Mouse (Mus musculus) olfactory bulb, adult 2 months (tissue): ENCODE data around the gene Slc25a21. TPM values are rescaled to one million over a fixed set of nuclear protein-coding genes. Genes with fewer than 3 reads are reported as not detected.

ENCODE experiments used
- H3K27ac ChIP-seq: fragments of 200-500 bp; 2 replicates; pipeline ENCODE4 v1.5.1; 2012; ENCODE audit warnings: low read depth, low read length; ENCODE audit not compliant: insufficient read depth
- H3K4me1 ChIP-seq: fragments of 200-500 bp; 2 replicates; pipeline ENCODE4 v1.6.1; 2012; ENCODE audit warnings: low read length; ENCODE audit not compliant: control insufficient read depth, insufficient read depth
- H3K4me3 ChIP-seq: fragments of 200-500 bp; 2 replicates; pipeline ENCODE4 v1.5.1; 2012; ENCODE audit warnings: mild to moderate bottlenecking, low read depth, low read length, moderate library complexity; ENCODE audit not compliant: insufficient read depth
- CTCF ChIP-seq: fragments of 200-500 bp; IDR thresholded peaks from 2 replicates; pipeline ENCODE4 v1.5.1; 2012; ENCODE audit warnings: low read depth, mild to moderate bottlenecking, low read length, moderate library complexity; ENCODE audit not compliant: insufficient read depth
- POLR2A ChIP-seq: fragments of 200-500 bp; IDR thresholded peaks from 2 replicates; pipeline ENCODE4 v1.6.1; 2012; ENCODE audit warnings: mild to moderate bottlenecking, low read depth, low read length, moderate library complexity; ENCODE audit not compliant: insufficient read depth
- WGBS: fragments of 180-500 bp; shearing (Covaris S2); methylation state at CpG from one replicate; pipeline ENCODE4 v1.1.7; 2018; 5-methylcytosine and 5-hydroxymethylcytosine counted together
- polyA plus RNA-seq: library from polyadenylated mRNA; stranded (reverse); fragments of >200 nt; gene quantifications from 2 replicates; pipeline ENCODE4 v1.2.4, GENCODE M21; 2012; ENCODE audit warnings: low replicate concordance; ENCODE audit not compliant: missing spikeins, insufficient read depth, insufficient read length

The Slc25a21 gene
- polyA plus RNA-seq, 1 experiment = not detected

- H3K4me1 ChIP-seq = no peaks in the 10 kb centered on the region
- TF ChIP-seq POLR2A = no peak
- TF ChIP-seq CTCF = no peak
- no peak overlapping the region for H3K4me3 ChIP-seq
- no peak overlapping the region for H3K27ac ChIP-seq
- 95% methylated on average over 6 of the region's 6 CpGs for WGBS
These were observed 222.0 kb downstream of the Slc25a21 start for GRCm38 (mm10) chr12:56975256-56975655.

GRCm38 (mm10) chr12:56963236-56963635 is 234.0 kb downstream of the Slc25a21 start:
- H3K27ac ChIP-seq = no peak overlapping the region
- no peak for TF ChIP-seq POLR2A
- TF ChIP-seq CTCF = no peak
- no peak overlapping the region for H3K4me3 ChIP-seq
- 77% methylated on average over 4 of the region's 4 CpGs for WGBS
- H3K4me1 ChIP-seq = peaks cover 1% of the 10 kb centered on the region; the same call in 1 of the 2 replicates

DNA sequence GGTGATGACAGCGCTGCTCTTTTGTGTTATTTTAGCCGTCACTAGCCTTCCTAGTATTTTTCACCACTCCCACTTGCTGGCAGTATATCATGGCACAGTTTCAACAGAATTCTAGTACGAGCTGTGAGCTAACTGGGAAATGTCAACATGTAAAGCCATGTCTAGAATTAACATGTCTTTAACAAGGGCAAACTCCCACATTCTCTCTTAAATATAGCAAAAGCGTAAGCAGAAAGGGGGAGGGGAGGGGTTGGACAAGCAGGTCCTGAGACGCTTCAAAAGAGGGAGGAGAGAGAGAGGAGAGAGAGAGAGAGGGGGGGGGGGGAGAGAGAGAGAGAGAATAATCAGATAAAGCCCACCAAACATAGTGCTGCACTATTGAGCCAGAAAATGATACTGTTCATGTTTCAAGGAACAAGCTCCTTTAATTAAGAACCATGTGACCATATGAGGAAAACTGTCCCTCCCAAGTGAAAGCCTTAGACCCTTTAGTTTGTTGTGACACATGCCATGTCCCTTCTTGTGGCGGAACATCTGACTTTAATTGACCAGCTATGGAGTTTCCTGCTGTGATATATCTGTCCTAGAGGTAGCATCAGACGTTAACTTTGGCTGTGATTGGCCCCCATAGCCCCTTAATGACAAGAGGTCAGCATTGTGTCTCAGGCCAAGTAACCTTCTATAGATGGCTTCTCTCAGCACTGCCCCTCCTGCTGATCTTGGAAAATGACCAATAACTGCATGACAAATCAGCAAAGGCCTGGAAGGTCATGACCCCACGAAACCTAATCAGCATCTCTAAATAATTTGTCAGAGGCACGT is 237.8 kb downstream of the Slc25a21 start:
- 30% methylated on average over 9 of the region's 9 CpGs for WGBS
- Histone ChIP-seq H3K27ac (no peak overlapping the region), H3K4me1 (peaks cover 3% of the 10 kb centered on the region; the same call in 1 of the 2 replicates), H3K4me3 (no peak overlapping the region)
- TF ChIP-seq CTCF (no peak), POLR2A (no peak)

DNA sequence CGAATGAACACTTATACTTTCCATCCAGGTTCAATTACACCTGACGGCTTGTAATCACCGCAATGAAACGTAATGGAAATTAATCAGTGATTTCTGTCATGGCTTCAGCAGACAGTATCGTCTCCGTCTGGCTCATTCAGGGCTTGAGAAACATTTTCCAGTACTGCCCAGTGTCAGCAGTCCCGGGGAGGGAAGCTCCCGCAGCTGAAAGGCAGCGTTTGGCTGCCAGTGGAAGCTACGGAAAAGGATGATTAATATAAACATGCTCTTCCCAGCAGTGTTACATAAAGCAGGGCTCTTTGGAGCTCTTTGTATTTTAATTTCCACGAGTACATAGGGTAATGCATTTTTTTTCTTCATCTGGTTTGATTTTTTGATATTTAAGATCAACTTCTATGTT is 239.0 kb downstream of the Slc25a21 start:
- 46% methylated on average over 11 of the region's 11 CpGs for WGBS

GRCm38 (mm10) chr12:56951749-56952657 is 245.3 kb downstream of the Slc25a21 start:
- Histone ChIP-seq H3K4me1 (no peaks in the 10 kb centered on the region), H3K27ac (no peak overlapping the region), H3K4me3 (no peak overlapping the region)
- no peak for TF ChIP-seq CTCF
- TF ChIP-seq POLR2A = no peak
- WGBS = 53% methylated on average over 11 of the region's 11 CpGs

More for the DNA sequence above, 239.0 kb downstream of the Slc25a21 start:
- TF ChIP-seq POLR2A (no peak), CTCF (no peak)
- Histone ChIP-seq H3K4me1 (peaks cover 3% of the 10 kb centered on the region; the same call in 1 of the 2 replicates), H3K4me3 (no peak overlapping the region), H3K27ac (no peak overlapping the region)

- no peak overlapping the region for H3K27ac ChIP-seq
- H3K4me3 ChIP-seq = no peak overlapping the region
- no peaks in the 10 kb centered on the region for H3K4me1 ChIP-seq
- no peak for TF ChIP-seq CTCF
- no peak for TF ChIP-seq POLR2A
- WGBS = 92% methylated on average over 1 of the region's 1 CpGs
These were observed 253.0 kb downstream of the Slc25a21 start for GRCm38 (mm10) chr12:56944265-56944664.

- 79% methylated on average over 3 of the region's 3 CpGs for WGBS
- H3K27ac ChIP-seq = no peak overlapping the region
- no peak overlapping the region for H3K4me3 ChIP-seq
- no peaks in the 10 kb centered on the region for H3K4me1 ChIP-seq
- no peak for TF ChIP-seq POLR2A
These were observed 256.4 kb downstream of the Slc25a21 start for GRCm38 (mm10) chr12:56940861-56941260.

DNA sequence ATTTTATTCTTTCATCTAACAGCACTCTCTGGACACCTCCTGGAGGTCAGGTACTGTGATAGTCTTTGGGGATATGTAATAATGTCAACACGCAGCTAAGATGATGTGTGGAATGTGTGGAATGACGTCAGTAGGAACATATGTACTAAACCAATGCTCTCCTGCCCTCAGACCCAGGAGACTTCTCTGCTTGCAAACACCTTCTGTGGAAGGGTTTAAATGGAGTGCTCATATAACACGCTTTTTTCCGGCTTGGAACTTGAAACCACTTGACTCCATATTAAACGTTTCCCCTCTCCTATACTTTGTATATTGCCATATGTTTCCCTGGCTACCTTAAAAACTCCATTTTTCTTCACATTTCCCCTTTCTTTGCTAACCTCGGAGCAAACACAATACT is 279.1 kb downstream of the Slc25a21 start:
- H3K4me3 ChIP-seq = no peak overlapping the region
- H3K4me1 ChIP-seq = no peaks in the 10 kb centered on the region
- TF ChIP-seq CTCF (no peak), POLR2A (no peak)
- H3K27ac ChIP-seq = no peak overlapping the region
- WGBS = 86% methylated on average over 6 of the region's 6 CpGs

DNA sequence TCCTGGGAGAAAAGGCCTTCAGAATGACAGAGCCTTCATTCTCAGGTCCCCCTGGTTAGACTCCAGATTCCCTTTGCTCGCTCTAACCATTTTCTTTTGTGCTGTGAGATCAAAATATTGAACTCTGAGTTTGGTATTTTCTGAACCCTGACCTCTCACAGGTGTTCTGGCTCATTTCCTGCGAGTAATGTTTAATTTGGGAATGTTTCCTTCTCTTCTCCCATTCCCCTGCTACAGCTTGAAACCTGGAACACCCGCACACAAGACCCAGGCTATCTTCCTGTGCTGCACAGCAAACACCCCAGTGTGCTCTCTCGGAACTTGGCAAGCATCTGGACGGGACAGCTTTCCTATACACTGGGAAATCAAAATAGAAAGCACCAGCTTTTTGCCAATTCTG is 290.8 kb downstream of the Slc25a21 start:
- H3K4me3 ChIP-seq = no peak overlapping the region
- WGBS = 84% methylated on average over 5 of the region's 5 CpGs
- H3K4me1 ChIP-seq = no peaks in the 10 kb centered on the region
- TF ChIP-seq POLR2A = no peak
- TF ChIP-seq CTCF = no peak
- no peak overlapping the region for H3K27ac ChIP-seq
